Mouse (Mus musculus) neural tube, embryonic 14.5 days (tissue): Measurements from ENCODE around the gene Ap1s3. TPM values are rescaled to one million over a fixed set of nuclear protein-coding genes. Genes with fewer than 3 reads are reported as not detected.

Experiments
- ATAC-seq: fragments of 200-750 bp; cut with Nextera tagmentation; 2 replicates; pipeline ENCODE4 v1.8.0; 2017; ENCODE audit warnings: low read depth, mild to moderate bottlenecking, moderate TSS enrichment, moderate library complexity
- H3K27ac ChIP-seq: fragments of 300-500 bp; sonication (generic); 2 replicates; pipeline ENCODE4 v1.5.1; 2014; ENCODE audit warnings: low read depth, mild to moderate bottlenecking, control low read depth, low read length, moderate library complexity, mixed read lengths
- H3K27me3 ChIP-seq: fragments of 300-500 bp; sonication (generic); 2 replicates; pipeline ENCODE4 v1.6.1; 2014; ENCODE audit warnings: low read length; ENCODE audit not compliant: control insufficient read depth, insufficient read depth
- H3K36me3 ChIP-seq: fragments of 300-500 bp; sonication (generic); 2 replicates; pipeline ENCODE4 v1.6.1; 2014; ENCODE audit warnings: low read length, mixed read lengths; ENCODE audit not compliant: control insufficient read depth, insufficient read depth
- H3K4me1 ChIP-seq: fragments of 300-500 bp; sonication (generic); 2 replicates; pipeline ENCODE4 v1.6.1; 2014; ENCODE audit warnings: low read length; ENCODE audit not compliant: control insufficient read depth, insufficient read depth
- H3K4me2 ChIP-seq: fragments of 300-500 bp; sonication (generic); 2 replicates; pipeline ENCODE4 v1.6.1; 2014; ENCODE audit warnings: mild to moderate bottlenecking, low read depth, low read length, control low read depth
- H3K4me3 ChIP-seq: fragments of 300-500 bp; sonication (generic); 2 replicates; pipeline ENCODE4 v1.5.1; 2014; ENCODE audit warnings: low read depth, low read length, control low read depth, mixed read lengths
- H3K9ac ChIP-seq: fragments of 300-500 bp; sonication (generic); replicated peaks from 2 replicates; pipeline ENCODE4 v1.6.1; 2014; ENCODE audit warnings: low read depth, mild to moderate bottlenecking, control low read depth, low read length, mixed read lengths
- H3K9me3 ChIP-seq: fragments of 300-500 bp; sonication (generic); 2 replicates; pipeline ENCODE4 v1.6.1; 2016; ENCODE audit warnings: low read length; ENCODE audit not compliant: control insufficient read depth
- whole genome bisulfite sequencing: fragments of 180-500 bp; shearing (Covaris S2); extraction: QIAGEN DNeasy Blood & Tissue Kit; methylation state at CpG from one replicate; pipeline ENCODE4 v1.1.7; 2014; 5-methylcytosine and 5-hydroxymethylcytosine counted together
- polyA plus RNA-seq: library from polyadenylated mRNA; unstranded; fragments of >200 nt; fragmentation: Nextera tagmentation; extraction: Ambion mirVana; gene quantifications from 2 replicates; pipeline ENCODE4 v1.2.1, GENCODE M21; 2014

Ap1s3 gene
- 0.29 TPM in 1 of 2 replicates, not detected in the other for polyA plus RNA-seq

GRCm38 (mm10) chr1:79671543-79672337 lies at the start of gene Ap1s3:
Ap1s3 (minus strand) TSS chr1:79671972.
- H3K4me2 ChIP-seq: peak within 1 kb of the TSS; percentile 99
- peaks cover 5% of the 10 kb centered on the region; the same call in 1 of the 2 replicates for H3K4me1 ChIP-seq
- H3K27ac ChIP-seq: no peak within 1 kb of the TSS
- no peaks in the 10 kb centered on the region for H3K36me3 ChIP-seq
- H3K9me3 ChIP-seq: no peaks in the 10 kb centered on the region
- H3K4me3 ChIP-seq: peak within 1 kb of the TSS; percentile 53
- peak within 1 kb of the TSS; percentile 42; the same call in 1 of the 2 replicates for H3K9ac ChIP-seq
- WGBS: under 1% methylated on average over 49 of the region's 51 CpGs
- peak; percentile 89 for ATAC-seq
- peaks cover 20% of the 10 kb centered on the region for H3K27me3 ChIP-seq

- Histone ChIP-seq H3K27ac (no peak overlapping the region), H3K9me3 (no peaks in the 10 kb centered on the region), H3K27me3 (no peaks in the 10 kb centered on the region), H3K9ac (no peak overlapping the region), H3K4me3 (no peak overlapping the region), H3K4me2 (no peak overlapping the region), H3K4me1 (no peaks in the 10 kb centered on the region), H3K36me3 (peaks cover 8% of the 10 kb centered on the region; the same call in 1 of the 2 replicates)
- no peak for ATAC-seq
- WGBS: 93% methylated on average over 13 of the region's 13 CpGs
These were observed 42.6 kb upstream of the Ap1s3 start for GRCm38 (mm10) chr1:79714152-79714923.

- 85% methylated on average over 5 of the region's 5 CpGs for WGBS
These were observed 41.3 kb upstream of the Ap1s3 start for GRCm38 (mm10) chr1:79713081-79713480.

GRCm38 (mm10) chr1:79711147-79712126 lies 39.7 kb upstream of the Ap1s3 start:
- Histone ChIP-seq H3K4me1 (no peaks in the 10 kb centered on the region), H3K27ac (no peak overlapping the region), H3K9ac (no peak overlapping the region), H3K4me2 (no peak overlapping the region), H3K4me3 (no peak overlapping the region), H3K27me3 (no peaks in the 10 kb centered on the region), H3K36me3 (peaks cover 8% of the 10 kb centered on the region), H3K9me3 (no peaks in the 10 kb centered on the region)
- ATAC-seq: no peak
- 88% methylated on average over 18 of the region's 18 CpGs for WGBS

More at GRCm38 (mm10) chr1:79713081-79713480, 41.3 kb upstream of the Ap1s3 start:
- H3K27me3 ChIP-seq: no peaks in the 10 kb centered on the region
- H3K4me3 ChIP-seq: no peak overlapping the region
- ATAC-seq: no peak
- H3K4me2 ChIP-seq: no peak overlapping the region
- H3K27ac ChIP-seq: no peak overlapping the region
- H3K36me3 ChIP-seq: peaks cover 8% of the 10 kb centered on the region; the same call in 1 of the 2 replicates
- H3K9ac ChIP-seq: no peak overlapping the region
- no peaks in the 10 kb centered on the region for H3K9me3 ChIP-seq
- H3K4me1 ChIP-seq: no peaks in the 10 kb centered on the region

GRCm38 (mm10) chr1:79710678-79711077 lies 38.9 kb upstream of the Ap1s3 start:
- H3K36me3 ChIP-seq: peaks cover 12% of the 10 kb centered on the region
- no peak overlapping the region for H3K9ac ChIP-seq
- H3K4me1 ChIP-seq: no peaks in the 10 kb centered on the region
- H3K4me3 ChIP-seq: no peak overlapping the region
- H3K27me3 ChIP-seq: no peaks in the 10 kb centered on the region
- H3K4me2 ChIP-seq: no peak overlapping the region
- no peak for ATAC-seq
- H3K9me3 ChIP-seq: no peaks in the 10 kb centered on the region
- WGBS: 62% methylated on average over 4 of the region's 4 CpGs
- no peak overlapping the region for H3K27ac ChIP-seq

GRCm38 (mm10) chr1:79710216-79710615 lies 38.4 kb upstream of the Ap1s3 start:
- H3K4me3 ChIP-seq: no peak overlapping the region
- H3K9ac ChIP-seq: no peak overlapping the region
- no peaks in the 10 kb centered on the region for H3K27me3 ChIP-seq
- H3K4me2 ChIP-seq: no peak overlapping the region
- H3K36me3 ChIP-seq: peaks cover 12% of the 10 kb centered on the region
- no peak overlapping the region for H3K27ac ChIP-seq
- no peaks in the 10 kb centered on the region for H3K9me3 ChIP-seq
- no peaks in the 10 kb centered on the region for H3K4me1 ChIP-seq
- no peak for ATAC-seq
- 80% methylated on average over 8 of the region's 8 CpGs for WGBS

- Histone ChIP-seq H3K4me3 (no peak overlapping the region), H3K36me3 (peaks cover 7% of the 10 kb centered on the region), H3K27me3 (no peaks in the 10 kb centered on the region), H3K9me3 (no peaks in the 10 kb centered on the region), H3K4me1 (no peaks in the 10 kb centered on the region), H3K9ac (no peak overlapping the region), H3K4me2 (no peak overlapping the region), H3K27ac (no peak overlapping the region)
- no peak for ATAC-seq
- WGBS: 91% methylated on average over 9 of the region's 9 CpGs
These were observed 35.6 kb upstream of the Ap1s3 start for GRCm38 (mm10) chr1:79707383-79707782.

- H3K4me2 ChIP-seq: no peak overlapping the region
- no peak overlapping the region for H3K9ac ChIP-seq
- H3K27ac ChIP-seq: no peak overlapping the region
- ATAC-seq: no peak
- peaks cover 7% of the 10 kb centered on the region for H3K36me3 ChIP-seq
- 92% methylated on average over 3 of the region's 3 CpGs for WGBS
- H3K4me1 ChIP-seq: no peaks in the 10 kb centered on the region
- H3K27me3 ChIP-seq: no peaks in the 10 kb centered on the region
- H3K9me3 ChIP-seq: no peaks in the 10 kb centered on the region
- no peak overlapping the region for H3K4me3 ChIP-seq
These were observed 34.9 kb upstream of the Ap1s3 start for GRCm38 (mm10) chr1:79706707-79707106.
